Mouse (Mus musculus) gastrocnemius, postnatal 36 days (tissue): Measurements from ENCODE around the gene Gja4. TPM values are rescaled to one million over a fixed set of nuclear protein-coding genes. Genes with fewer than 3 reads are reported as not detected.

ENCODE experiments used
- DNase-seq, 2 experiments: peaks; one replicate each; pipeline ENCODE4 v3.0.0; 2022
- intact Hi-C: fragments of 180-260 bp; cut with DNase I; formaldehyde crosslinking; loops from one replicate; pipeline ENCODE4 v1.15.1; 2025
- long read RNA-seq, 2 experiments: library from polyadenylated mRNA; stranded (forward); transcript quantifications; one replicate each; pipeline ENCODE4 v2.0.0; 2021
- total RNA-seq, 2 experiments: library from RNA; stranded (reverse); gene quantifications; 2 replicates each; pipeline ENCODE4 v1.2.3; 2021

The Gja4 gene
- 1 to 10 TPM; 4.4 TPM for total RNA-seq
- long read RNA-seq, experiment 1, transcript Gja4-201 (2 exons, 1,685 nt) = major isoform, 8 of 10 reads
- long read RNA-seq, experiment 1, partial matches to known transcripts = 0 of 10 reads
- long read RNA-seq, experiment 1, other reads (novel, unspliced or antisense) = 2 of 10 reads
- long read RNA-seq, experiment 2, partial matches to known transcripts = 2 of 4 reads
- long read RNA-seq, experiment 2, other reads (novel, unspliced or antisense) = 0 of 4 reads

DNA sequence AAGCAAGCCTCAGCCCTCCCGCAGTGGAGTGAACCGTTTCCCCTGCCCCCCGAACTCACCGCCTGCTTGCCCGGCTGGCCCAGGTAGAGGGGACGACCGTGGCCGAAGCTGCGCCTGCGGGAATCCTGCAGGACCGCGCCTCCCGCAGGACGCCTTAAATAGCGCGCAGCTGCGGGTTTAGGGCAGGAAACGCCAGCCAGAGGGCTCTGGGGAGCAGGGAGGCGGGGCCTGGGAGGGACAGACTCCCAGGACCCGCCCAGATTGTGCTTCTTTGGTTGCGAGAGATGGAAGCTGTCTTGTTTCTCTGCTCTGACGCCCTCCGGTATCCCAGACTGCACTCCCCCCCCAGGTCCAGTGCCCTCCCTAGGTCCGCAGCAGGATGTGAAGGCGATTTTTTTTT lies at the start of gene Gja4:
Gene Gja4 (minus strand): TSS at position 179 of the 400 bp plus-strand sequence.
- intact Hi-C loops = no loop called here
- DNase-seq = peak; percentile 50 to 79

DNA sequence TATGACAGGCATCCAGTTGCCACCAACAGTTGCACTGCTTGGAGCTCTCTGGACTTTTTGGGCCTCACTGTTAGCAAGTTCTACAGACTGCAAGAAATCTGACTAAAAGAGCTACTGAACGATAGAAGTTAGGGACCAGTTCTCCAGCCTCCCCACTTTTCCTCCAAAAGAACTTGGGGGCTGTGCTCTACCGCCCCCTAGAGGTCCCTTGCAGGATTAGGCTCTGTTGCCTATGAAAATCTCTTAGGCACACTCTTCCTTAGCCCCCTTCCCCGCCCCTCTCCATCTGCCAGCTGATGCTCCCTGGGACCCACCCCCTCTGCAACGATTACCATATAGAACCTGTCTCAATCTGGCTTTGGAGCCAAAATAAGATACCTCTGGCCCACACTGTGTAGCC lies 49.5 kb upstream of the Gja4 start:
- intact Hi-C loops = no loop called here
- no peak for DNase-seq

DNA sequence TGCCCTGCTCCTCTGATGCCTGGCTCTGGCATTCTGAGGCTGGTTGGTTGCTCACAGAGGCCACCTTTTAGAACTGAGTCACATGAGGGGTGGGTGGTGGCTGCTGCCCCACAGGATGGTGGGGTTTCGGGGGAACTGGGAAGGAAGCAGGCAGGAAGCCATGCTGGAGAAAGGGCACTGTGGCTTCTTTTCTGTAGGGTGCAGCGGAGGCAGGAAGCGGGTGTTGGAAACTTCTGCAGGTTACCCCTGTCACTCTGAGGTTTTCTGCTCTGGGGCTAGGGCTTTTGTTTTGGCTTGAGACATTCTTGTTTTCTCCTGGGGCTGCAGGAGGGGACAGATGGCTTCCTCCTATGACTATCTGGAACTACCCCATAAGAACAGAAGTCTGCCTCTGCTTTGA lies 48.7 kb upstream of the Gja4 start:
- intact Hi-C loops = no loop called here
- DNase-seq = no peak

DNA sequence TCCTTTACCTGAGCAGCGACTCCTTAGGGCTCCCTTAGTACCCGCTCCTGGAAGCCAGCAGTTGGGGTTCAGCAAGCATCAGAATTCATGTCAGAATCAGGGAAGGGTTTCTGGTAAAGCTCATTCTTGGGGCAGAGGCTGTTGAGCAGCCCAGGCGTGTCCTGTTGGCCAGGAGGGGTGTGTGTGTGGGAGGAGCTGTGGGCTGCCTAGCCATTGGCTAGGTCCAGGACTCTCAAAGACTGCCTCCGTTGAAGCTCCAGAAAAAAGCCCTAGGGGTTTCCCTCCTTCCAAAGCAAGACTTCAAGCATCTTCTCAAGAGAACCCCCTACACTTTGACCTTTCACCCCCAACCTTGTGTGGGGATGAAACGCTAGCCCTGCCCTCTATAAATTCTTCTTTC lies 44.2 kb upstream of the Gja4 start, which contains the start of gene Gjb5:
Gene Gjb5 (minus strand): TSS at position 164 of the 400 bp plus-strand sequence.
- no peak for DNase-seq
- intact Hi-C loops = no loop called here

DNA sequence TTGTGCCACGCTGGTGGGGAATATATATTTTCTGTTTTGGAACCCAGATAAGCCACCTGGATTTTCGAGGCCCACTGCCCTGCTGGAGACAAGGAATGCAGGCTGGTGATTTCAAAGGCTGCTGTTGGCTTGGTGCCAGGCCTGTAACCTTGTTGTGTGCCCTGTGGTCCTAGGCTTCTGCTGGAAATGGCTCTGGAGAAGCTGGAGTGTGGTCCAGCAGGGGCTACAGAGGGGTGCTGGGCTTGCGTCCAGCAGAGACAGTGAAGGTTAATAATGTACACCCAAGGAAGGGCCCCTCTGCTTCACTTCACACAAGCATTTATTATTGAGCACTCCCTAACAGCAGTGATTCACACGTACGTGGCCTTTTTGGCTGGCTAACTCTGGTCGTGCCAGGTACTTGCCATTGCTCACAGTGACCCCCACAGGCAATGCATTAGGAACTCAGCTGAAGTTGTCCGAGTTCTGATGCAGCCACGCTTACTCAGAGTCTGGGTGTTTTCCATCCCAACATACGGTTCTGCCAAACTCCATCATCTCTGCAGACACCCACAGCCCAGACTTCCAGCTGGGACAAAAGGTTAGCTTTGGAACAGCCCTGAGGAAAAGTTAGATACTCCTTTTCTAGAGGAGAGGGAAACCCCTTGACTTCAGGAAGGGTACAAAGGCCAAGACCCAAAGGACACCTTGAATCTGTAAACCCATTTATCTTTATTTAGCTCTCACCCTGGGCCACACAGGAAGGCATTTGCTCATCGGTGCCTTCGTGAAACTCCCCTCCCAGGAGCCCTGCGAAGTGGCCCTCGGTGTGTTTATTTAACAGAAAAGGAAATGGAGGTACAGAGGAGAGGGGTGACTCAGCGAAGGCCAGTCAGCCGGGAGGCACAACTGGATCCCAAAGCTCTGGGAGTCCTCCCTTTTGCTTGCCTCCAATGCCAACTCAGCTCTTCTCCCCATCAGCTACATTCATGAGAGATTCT lies 41.0 kb upstream of the Gja4 start:
- intact Hi-C loops = no loop called here
- DNase-seq = no peak

DNA sequence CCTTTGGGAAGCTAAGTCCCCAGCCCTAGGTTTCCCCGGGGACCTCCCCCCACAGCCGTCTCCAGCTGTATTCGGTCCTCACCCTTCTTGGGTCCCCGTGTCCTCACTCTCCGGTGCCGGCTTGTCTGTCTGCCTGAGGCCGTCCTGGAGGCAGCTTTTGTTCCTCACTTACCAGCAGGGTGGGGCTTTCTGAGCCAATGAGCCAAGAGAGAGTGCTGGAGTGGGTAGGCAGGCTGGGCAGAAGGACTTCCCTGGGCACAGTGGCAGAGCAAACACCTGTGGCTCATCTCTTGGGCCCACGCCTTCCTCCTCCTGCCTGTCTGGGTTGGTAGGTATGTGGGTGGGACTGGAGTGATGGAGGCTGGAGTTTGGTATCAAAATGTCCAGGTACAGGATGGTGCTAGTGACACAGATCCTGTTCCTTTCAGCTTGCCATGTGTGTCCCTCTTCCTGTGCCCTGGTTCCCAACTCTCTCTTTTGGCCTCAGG lies 40.2 kb upstream of the Gja4 start, which contains the start of gene Gjb4:
Gene Gjb4 (minus strand): TSS at position 131 of the 488 bp plus-strand sequence.
- no peak for DNase-seq

DNA sequence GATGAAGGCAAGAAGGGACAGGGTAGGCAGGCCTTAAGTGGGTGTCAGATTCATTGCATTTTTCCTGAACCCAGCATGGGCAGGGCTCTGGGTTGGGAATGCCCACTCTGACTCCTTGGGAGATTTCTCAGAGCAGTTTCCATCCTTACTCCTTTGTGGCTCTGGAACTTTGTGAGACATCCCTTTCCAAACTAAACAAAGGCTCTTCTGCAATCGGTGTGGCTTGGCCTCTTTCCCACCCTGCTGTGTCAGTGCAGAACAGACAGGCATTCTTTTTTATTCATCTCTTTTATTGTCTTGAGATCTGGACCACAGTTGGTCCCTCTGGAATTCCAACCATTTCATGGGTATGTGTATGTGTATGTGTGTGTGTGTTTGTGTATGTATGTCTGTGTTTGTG lies 38.8 kb upstream of the Gja4 start:
- no peak for DNase-seq
- intact Hi-C loops = no loop called here

More for the DNA sequence above, 40.2 kb upstream of the Gja4 start, which contains the start of gene Gjb4:
- intact Hi-C loops = no loop called here

DNA sequence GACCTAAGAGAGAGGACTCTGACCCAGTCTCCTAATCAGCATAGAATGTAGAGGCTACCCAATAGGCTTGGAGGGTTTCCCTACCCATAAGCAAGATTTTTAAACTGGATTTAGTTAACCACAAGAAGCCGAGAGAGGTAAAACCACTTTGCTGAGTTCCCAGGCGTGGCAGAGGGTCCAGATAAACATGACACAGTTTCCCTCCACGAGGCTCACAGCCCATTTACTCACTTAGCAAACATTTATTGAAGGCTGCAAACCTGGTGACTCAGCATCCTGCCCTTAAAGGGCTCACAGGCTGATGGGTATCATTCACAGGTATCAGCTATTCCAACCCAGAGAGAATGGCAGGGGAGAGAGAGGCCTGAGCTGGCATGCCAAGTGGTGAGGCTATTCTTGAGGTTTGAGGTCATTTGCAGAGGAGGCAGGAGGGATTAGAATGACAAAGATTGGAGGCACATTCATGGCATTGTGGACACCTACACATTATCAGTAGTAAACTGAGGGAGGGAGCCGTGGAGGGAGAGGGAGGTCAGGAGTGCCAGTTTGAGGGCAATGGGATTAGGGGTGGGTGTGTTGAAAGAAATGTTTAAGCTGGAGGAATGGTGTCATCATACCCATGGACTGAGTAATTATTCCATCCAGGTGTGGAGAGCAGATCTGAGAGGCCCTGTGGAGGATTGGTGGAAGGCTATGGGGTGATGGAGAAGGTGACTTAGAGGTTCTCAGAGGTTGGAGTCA lies 35.9 kb upstream of the Gja4 start:
- intact Hi-C loops = no loop called here
- no peak for DNase-seq

DNA sequence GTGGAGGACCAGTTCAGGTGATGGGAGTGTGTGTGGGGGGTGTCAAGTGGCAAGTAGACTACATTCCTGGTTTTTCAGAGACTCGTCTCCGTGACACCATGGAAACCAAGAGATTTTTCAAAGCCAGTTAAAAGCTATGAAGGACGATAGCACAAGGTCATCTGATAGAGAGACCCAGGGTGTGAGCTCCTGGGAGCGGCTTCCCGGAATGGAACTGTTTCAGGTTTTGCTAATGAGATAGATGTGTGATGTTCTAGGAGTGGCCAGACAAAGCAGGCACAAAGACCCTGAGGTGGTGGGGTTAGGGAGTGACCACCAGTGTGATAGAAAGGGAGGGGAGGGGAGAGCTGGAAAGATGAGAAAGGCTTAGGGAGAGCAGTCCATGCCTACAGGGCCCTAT lies 31.2 kb upstream of the Gja4 start:
- intact Hi-C loops = no loop called here
- no peak for DNase-seq

DNA sequence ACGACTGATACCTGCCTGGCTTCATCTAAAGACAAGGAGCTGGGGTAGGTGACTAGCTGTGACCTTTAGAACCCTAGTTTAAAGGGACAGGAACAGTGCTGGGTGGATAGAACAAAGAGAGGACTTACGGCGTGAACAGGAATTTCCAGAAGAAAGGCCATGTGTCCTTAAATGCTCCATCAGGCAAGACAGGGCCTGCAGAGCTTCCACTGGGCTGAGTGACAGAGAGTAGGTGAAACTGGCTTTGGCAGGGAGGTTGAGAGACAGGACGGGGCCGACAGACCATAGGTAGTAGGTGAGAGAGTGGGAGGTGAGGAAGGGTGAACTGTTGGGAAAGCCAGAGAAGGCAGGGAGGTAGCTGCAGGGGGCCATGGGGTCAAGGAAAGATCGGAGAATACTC lies 27.5 kb upstream of the Gja4 start:
- DNase-seq = no peak
- intact Hi-C loops = no loop called here

DNA sequence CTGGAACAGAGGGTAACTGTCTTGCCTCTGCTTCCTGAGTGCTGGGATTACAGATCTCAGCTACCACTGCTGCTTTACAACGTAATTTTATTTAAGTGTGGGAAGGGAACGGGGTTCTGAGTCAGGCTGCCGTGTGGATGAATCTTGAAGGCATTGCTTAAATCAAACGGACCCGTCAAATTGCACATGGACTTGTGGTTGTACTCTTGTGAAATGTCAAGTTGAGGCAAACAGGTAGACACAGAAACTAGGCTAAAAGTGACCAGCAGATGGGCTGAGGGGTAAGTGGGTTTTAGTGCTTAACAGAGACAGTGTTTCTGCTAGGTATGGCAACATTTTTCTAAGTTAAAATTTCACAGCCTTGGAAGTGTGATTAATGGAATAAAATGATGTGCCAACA lies 23.8 kb upstream of the Gja4 start:
- intact Hi-C loops = no loop called here

DNA sequence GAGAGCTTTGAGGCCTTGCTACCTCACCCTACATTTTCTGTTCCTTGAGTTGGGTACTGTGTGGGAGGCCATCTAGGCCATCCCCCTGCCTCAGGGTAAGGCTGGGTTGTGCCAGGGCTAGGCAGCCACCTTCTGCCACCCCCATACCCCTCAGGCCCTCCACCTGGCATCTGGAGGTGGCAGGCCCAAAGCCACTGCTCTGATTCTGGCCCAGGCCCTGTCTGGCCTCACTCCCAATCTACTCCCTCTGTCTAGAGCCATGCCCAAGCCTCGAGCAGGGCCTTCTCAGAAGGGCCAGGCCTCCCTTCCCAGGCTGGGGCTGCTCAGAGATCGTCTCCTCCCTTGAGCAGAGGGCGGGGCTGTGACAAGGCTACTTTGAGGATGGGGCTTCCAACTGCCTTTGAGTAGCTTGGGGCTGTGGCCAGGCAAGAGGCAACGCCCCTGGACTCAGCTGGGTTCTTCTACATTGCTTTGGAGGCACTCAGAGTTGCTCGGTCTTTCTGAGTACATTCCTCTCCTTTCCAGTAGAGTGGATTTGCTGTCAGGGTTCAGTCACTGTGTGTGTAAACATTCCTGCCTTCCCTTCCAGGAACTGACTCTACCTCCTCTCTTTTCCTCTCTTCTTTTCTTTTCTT lies 21.1 kb upstream of the Gja4 start:
- no peak for DNase-seq
- intact Hi-C loops = no loop called here

More for the DNA sequence above, 23.8 kb upstream of the Gja4 start:
- no peak for DNase-seq

DNA sequence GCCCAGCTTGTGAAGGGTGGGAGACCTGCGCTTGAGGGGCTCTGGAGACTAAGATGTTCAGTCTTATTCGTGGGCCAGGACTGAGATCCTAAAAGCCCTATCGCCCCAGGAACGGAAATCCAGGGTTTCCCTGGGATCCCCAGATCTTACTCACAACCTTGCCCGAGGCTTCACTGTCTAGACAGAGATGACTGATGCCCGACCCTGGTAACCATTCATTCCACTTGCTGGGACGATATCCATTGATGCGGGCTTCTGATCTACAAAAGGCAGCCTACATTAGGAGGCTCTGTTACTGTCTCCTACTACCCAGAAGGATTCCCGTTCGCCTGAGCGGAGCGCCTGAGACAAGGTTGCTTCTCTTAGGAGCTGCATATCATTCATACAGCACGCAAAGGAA lies 17.3 kb upstream of the Gja4 start:
- intact Hi-C loops = no loop called here

DNA sequence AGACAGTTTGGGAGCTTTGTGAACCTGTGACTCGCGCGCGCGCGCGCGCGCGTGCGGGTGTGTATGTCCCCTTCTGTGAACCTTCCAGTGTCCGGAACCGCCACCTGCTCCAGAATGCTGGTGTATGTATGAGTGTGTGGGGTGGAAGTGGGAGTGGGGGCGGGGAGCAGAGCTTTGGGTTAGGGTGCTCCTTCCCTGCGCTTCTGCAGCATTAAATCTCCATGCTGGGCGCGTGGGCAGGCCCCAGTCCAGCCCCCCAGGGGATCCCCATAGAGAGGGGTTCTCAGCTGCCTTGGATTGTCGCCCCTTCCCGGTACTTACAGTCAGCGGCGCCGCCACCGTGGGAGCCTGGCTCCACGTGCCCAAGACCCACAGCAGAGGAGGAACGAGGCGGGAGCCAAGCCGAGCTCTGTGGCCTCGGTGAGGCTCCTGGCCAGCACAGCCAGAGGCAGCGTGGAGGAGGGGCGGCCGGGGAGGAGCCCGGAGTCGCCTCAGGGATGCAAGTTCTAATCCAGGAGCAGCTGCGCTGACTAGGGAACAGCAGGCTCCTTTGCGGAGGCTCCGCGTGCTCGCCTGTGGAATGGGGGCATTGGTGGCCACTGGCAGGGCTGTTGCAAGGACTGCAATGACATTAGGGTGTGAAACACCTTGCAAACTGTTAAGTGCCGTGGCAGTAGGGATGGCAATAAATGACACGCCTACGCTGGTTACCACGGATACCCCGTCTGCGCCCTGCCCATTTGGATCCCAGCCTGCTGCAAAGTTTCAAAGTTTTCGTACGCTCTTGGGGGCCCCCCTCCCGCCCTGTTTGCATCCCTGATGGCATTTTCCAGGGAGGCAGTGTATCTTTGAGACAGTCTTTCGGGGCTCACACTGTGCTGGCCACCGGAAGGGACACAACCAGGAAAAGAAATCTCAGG lies 16.6 kb upstream of the Gja4 start, which contains the start of gene Gjb3:
Gene Gjb3 (minus strand): TSS at position 664 of the 920 bp plus-strand sequence.
- DNase-seq = no peak
- intact Hi-C loops = no loop called here

More for the DNA sequence above, 17.3 kb upstream of the Gja4 start:
- DNase-seq = no peak

DNA sequence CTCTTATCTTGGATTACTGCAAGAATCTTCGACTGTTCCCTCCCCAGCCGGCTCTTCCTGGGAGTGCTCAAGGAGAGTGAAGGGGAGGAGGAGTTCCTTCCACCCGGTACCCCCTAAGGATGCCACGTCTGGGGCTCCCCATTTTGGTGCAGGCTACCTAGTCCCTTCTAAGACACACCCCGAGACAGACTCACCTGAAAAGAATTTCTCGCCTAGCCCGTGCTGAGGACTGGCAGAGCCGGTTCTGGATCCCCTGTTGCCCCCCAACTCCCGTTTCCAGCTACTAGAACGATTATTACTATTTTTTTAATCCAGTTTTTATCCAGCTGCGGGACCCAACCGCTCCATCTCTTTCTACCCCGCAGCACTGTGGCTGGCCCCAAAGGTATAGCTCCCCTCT lies 15.9 kb upstream of the Gja4 start:
- DNase-seq = no peak
- intact Hi-C loops = no loop called here

DNA sequence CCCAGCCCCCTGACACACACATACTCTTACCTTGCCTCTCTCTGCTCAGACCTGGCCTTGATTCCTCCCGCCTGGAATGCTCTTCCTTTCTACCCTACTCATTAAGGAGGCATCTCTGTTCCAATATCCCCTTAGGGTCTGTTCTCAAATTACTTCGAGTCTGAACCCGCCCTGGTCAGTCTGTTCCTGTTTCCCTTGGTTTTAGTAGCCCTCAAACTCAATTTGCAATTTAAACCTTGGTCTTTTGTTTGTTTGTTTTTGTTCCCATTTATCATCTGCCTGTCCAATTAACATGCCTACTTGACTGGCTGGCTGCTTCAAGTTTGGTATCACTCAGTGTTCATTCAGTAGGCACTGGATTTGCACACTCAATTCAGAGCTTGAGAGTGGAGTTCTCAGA lies 15.2 kb upstream of the Gja4 start:
- intact Hi-C loops = no loop called here
- DNase-seq = no peak

DNA sequence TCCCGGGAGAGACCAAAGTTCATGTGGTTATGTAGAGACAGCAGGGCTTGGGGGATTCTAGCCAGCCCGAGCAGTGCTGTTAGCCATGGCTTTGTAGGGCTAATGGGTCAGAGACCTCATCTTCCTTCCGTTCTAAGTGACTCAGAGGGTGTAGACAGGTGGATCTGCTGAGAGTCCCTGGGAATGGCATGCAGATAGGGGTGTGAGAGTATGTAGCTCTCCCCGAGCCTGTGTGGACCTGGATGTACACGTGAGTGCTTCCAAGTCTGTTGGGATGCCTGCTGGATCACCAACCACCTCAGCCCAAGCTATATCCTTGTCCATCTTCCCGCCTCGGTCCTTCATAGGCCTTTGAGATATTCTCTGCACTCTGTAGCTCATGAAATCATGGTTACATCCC lies 14.5 kb upstream of the Gja4 start:
- intact Hi-C loops = no loop called here
- no peak for DNase-seq

DNA sequence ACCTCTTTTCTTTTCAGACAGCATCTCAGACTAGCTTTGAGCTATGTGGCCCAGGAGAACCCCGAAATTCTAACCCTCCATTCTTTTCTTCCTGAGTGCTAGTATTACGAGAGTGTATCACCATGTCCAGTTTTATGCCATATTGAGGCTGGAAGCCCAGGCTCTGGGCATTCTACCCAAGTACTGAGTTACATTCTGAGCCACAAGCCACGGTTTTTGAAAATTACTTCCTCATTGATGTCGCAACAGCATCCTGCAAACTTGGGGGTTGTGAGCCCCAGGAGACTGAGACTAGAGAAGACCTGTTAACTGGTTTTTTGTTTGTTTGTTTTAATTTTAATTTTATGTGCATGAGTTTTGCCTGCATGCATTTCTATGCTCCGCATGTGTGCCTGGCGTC lies 13.9 kb upstream of the Gja4 start:
- DNase-seq = no peak
- intact Hi-C loops = no loop called here

DNA sequence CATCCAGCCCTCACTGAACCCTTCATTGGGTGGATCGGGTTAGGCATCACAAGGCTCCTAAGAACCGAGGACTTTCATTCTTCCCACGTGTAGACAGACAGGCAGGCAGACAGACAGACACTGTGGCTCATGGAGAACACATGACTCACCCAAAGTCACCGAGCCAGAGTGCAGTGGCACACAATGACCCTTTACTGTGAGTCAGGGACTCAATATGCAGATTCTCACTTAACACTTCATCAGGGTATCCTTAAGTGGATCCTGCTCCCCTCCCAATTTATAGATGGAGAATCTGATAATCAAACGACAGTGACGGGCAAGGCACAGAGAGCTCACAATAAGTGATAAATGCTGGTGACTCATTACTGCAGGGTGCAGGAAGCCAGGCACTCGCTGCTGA lies 13.4 kb upstream of the Gja4 start:
- no peak for DNase-seq
- intact Hi-C loops = no loop called here
